Mouse (Mus musculus) heart, adult 2 months (tissue): ENCODE data around the gene Sun5.

Source experiments
- CTCF ChIP-seq: fragments of 200-600 bp; IDR thresholded peaks from 2 replicates; pipeline ENCODE4 v1.8.1; 2022; ENCODE audit warnings: antibody characterized with exemption, mild to moderate bottlenecking, moderate library complexity
- POLR2A ChIP-seq: fragments of 200-500 bp; IDR thresholded peaks from 2 replicates; pipeline ENCODE4 v1.6.1; 2011; ENCODE audit warnings: mild to moderate bottlenecking, low read depth, low read length, control low read depth; ENCODE audit not compliant: insufficient read depth

DNA sequence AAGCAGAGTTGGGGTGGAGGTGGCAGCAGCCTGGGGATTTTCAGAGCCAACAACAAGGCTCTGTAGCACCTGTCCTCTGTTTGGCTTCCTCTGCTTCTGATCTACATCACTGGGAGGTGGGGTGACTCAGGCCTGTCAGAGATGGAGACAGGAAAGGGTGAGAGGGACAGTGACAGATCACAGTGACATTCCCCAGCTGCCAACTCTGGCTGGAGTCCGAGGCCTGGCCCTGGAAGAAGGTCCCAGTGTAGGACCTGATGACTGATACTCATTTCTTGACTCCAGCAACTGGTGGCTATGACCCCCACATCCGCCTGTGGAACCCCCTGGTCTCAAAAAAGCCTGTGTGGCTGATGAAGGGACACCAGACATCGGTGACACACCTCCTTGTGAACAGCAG, 61.0 kb downstream of the Sun5 start:
- no peak for TF ChIP-seq CTCF
- no peak for TF ChIP-seq POLR2A
